Mouse (Mus musculus): ENCODE measurements at regions not wholly inside any gene's neighbourhood (a gene's known extent, or its start where the extent isn't known, plus 50 kb on each side); places are given as distances from the start of the nearest gene placed in this dataset.

DNA sequence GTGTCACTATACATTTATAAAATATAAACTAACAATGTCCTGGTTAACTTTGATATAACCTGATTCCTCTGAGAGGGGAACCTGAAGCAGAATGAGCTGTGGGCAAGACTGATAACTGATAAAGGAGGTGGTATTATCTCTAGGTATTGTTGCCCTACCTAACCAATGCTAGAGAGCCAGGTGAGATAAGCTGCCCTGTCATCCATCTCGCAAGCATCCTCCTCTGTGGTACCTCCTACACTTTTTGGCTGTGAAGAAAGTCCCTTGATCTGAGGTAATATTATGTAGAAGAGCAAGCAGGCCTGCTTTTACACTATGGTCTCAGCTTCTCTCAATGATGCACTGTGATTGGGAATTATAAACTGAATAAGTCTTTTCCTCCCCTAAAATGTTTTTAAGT lies 87.2 kb upstream of the Tent5a start:
- no peak for DNase-seq
- Histone ChIP-seq H3K4me3 (no peak overlapping the region), H3K27ac (no peak overlapping the region)
- TF ChIP-seq CTCF (IDR thresholded peaks at IDR 0.05) = no peak
- intact Hi-C loops (cut with DNase I) = no loop called here

DNA sequence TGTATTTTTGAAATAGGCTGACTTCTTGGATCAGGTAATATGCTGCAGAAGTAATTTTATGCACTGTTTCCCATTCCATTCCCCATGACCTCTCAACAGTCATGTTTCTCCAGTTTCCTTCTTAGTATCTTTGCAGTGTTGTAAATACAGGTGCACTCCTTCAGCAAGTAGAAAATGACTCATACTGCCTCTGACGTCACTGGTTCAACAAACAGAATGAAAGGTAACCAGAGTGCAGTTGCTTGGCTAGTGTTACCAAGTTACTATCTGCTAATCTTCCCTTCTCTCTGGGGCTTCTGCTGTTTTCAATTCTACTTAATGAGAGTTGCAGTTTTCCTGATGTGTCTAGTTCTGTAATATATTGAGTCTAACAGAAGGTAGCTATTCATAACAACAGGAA lies 86.7 kb upstream of the Tent5a start:
- TF ChIP-seq CTCF (IDR thresholded peaks at IDR 0.05) = no peak
- Histone ChIP-seq H3K27ac (no peak overlapping the region), H3K4me3 (no peak overlapping the region)
- intact Hi-C loops (cut with DNase I) = no loop called here
- DNase-seq = no peak

- DNase-seq = peak; percentile 28
Measured at GRCm38 (mm10) chr9:85410643-85411296, 83.6 kb upstream of the Tent5a start.

GRCm38 (mm10) chr9:85409974-85410506 lies 82.9 kb upstream of the Tent5a start:
- TF ChIP-seq CTCF (IDR thresholded peaks at IDR 0.05) = no peak
- H3K4me3 ChIP-seq = no peak overlapping the region
- no peak for DNase-seq
- intact Hi-C loops (cut with DNase I) = no loop called here
- H3K27ac ChIP-seq = no peak overlapping the region

More at GRCm38 (mm10) chr9:85410643-85411296, 83.6 kb upstream of the Tent5a start:
- intact Hi-C loops (cut with DNase I) = no loop called here
- H3K4me3 ChIP-seq = no peak overlapping the region
- no peak overlapping the region for H3K27ac ChIP-seq
- no peak for TF ChIP-seq CTCF (IDR thresholded peaks at IDR 0.05)

GRCm38 (mm10) chr9:85408461-85408860 lies 81.3 kb upstream of the Tent5a start:
- intact Hi-C loops (cut with DNase I) = no loop called here
- no peak overlapping the region for H3K4me3 ChIP-seq
- H3K27ac ChIP-seq = no peak overlapping the region
- no peak for TF ChIP-seq CTCF (IDR thresholded peaks at IDR 0.05)
- DNase-seq = no peak

- DNase-seq = peak; percentile 24
- Histone ChIP-seq H3K27ac (no peak overlapping the region), H3K4me3 (no peak overlapping the region)
- no peak for TF ChIP-seq CTCF (IDR thresholded peaks at IDR 0.05)
- intact Hi-C loops (cut with DNase I) = no loop called here
Measured at GRCm38 (mm10) chr9:85407592-85407991, 80.4 kb upstream of the Tent5a start.

DNA sequence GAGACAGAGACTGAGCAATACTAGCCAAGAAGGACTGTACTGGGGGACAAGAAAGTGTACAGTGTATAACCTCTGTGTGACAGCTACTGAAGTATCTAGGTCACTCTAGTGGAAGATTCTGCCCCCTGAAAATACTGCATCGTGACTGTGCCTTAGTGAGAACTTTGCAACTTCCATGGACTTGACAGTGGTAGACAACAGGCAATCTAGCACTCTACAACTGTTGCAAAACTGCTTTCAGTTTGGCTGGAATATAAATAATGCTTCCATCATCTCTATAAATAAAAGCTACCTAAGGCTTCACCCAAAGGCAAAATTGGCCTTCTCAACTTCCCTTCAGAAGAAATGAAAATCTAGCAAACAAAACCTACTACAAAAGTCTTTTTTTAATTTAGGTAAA lies 74.6 kb upstream of the Tent5a start:
- intact Hi-C loops (cut with DNase I) = no loop called here
- H3K27ac ChIP-seq = no peak overlapping the region
- H3K4me3 ChIP-seq = no peak overlapping the region
- no peak for DNase-seq
- no peak for TF ChIP-seq CTCF (IDR thresholded peaks at IDR 0.05)

DNA sequence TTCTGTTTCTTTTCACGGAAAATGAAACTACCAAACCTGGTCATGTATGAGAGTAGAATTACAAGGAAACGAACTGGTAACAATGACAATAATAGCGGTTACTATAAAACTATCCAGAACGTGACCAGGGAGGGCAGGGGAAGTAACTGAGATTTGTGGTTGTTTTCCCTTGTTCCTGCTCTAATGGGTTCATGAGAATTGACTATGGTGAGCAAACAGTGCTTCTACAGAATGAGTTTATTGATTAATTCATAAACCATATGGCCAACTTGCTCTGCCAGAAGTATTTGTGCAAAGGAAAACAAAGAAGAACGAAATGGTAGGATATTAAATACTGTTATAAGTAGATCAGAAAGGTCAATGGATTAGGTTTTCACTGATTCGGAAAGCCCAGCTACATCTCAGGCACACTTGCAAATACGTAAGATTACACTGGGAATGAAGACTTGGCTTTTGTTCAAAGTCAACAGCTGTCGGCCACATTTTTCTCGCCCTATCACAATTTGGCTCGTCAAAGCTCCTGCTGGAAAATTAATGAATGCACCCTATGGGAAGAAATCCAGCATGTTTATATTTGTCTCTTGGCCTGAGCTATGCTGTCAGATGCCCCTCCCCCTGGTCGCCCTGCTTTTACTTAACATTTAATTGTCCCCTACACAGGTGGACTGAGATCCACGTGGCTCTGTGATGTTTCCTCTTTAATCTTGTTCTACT lies 73.6 kb upstream of the Tent5a start:
- no peak for DNase-seq
- peak overlapping the region; percentile 28; the same call in 1 of the 2 replicates for H3K4me3 ChIP-seq
- no peak for TF ChIP-seq CTCF (IDR thresholded peaks at IDR 0.05)
- no peak overlapping the region for H3K27ac ChIP-seq
- intact Hi-C loops (cut with DNase I) = no loop called here

- intact Hi-C loops (cut with DNase I) = no loop called here
- H3K27ac ChIP-seq = no peak overlapping the region
- DNase-seq = no peak
- no peak overlapping the region for H3K4me3 ChIP-seq
- no peak for TF ChIP-seq CTCF (IDR thresholded peaks at IDR 0.05)
Measured at GRCm38 (mm10) chr9:85394975-85395374, 67.8 kb upstream of the Tent5a start.

GRCm38 (mm10) chr9:85391283-85391682 lies 64.1 kb upstream of the Tent5a start:
- DNase-seq = no peak
- intact Hi-C loops (cut with DNase I) = no loop called here
- TF ChIP-seq CTCF (IDR thresholded peaks at IDR 0.05) = no peak
- Histone ChIP-seq H3K4me3 (no peak overlapping the region), H3K27ac (no peak overlapping the region)

DNA sequence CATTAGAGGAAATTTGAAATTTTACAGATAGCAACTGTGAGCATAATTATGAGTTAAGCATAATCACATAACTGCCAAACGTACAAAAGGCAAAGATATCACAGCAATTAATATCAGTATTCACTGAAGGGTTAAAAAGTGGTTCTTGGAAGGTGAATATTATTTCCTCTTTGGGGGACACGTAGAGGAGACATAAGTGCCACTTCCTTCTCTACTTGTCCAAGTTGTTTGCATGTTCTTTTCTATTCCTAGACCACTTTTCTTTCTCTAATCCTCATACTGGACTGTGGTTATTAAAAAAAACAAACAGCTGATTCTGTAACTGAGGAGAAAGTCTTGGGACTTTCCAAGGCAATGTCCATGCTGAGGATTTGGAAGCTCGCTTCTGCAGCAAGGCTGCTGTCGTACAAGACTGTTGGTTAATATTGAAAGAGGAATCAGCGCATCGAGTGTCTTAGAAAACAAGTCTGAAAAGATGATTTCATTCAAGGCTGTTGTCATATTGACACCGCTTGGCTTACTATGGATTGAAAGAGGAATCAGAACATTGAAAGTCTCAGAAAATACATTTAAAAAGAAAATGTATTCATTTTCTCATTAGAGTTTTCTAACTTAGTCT lies 61.7 kb upstream of the Tent5a start:
- TF ChIP-seq CTCF (IDR thresholded peaks at IDR 0.05) = no peak
- intact Hi-C loops (cut with DNase I) = no loop called here

GRCm38 (mm10) chr9:85382413-85382812 lies 55.3 kb upstream of the Tent5a start:
- TF ChIP-seq CTCF (IDR thresholded peaks at IDR 0.05) = no peak
- no peak overlapping the region for H3K4me3 ChIP-seq
- no peak for DNase-seq
- intact Hi-C loops (cut with DNase I) = no loop called here
- H3K27ac ChIP-seq = no peak overlapping the region

More for the DNA sequence above, 61.7 kb upstream of the Tent5a start:
- no peak for DNase-seq
- Histone ChIP-seq H3K4me3 (no peak overlapping the region), H3K27ac (no peak overlapping the region)

- H3K27ac ChIP-seq = no peak overlapping the region
- no peak overlapping the region for H3K4me3 ChIP-seq
- intact Hi-C loops (cut with DNase I) = no loop called here
- TF ChIP-seq CTCF (IDR thresholded peaks at IDR 0.05) = no peak
- DNase-seq = no peak
Measured at GRCm38 (mm10) chr9:85380756-85381155, 53.6 kb upstream of the Tent5a start.
